Mouse (Mus musculus) liver, adult 2 months (tissue): ENCODE measurements around the gene Dock9.

Experiments
- CTCF ChIP-seq: fragments of 200-500 bp; IDR thresholded peaks from 2 replicates; pipeline ENCODE4 v1.5.1; 2011; ENCODE audit warnings: low read depth, low read length, control low read depth
- POLR2A ChIP-seq: fragments of 200-500 bp; IDR thresholded peaks from 2 replicates; pipeline ENCODE4 v1.6.1; 2011; ENCODE audit warnings: low read length, control low read depth; ENCODE audit not compliant: insufficient read depth; ENCODE audit errors: extremely low read depth

GRCm38 (mm10) chr14:121602610-121603009 lies 195.0 kb downstream of the Dock9 start:
- TF ChIP-seq CTCF (no peak), POLR2A (no peak)
